Mouse (Mus musculus) limb, embryonic 15.5 days (tissue): ENCODE data around the gene Rpap3. TPM values are rescaled to one million over a fixed set of nuclear protein-coding genes. Genes with fewer than 3 reads are reported as not detected.

Experiments
- ATAC-seq: fragments of 200-750 bp; cut with Nextera tagmentation; 2 replicates; pipeline ENCODE4 v1.8.0; 2017; ENCODE audit warnings: low read depth, moderate TSS enrichment; ENCODE audit not compliant: insufficient number of reproducible peaks, low FRiP score, low TSS enrichment
- H3K27ac ChIP-seq: fragments of 300-500 bp; sonication (generic); 2 replicates; pipeline ENCODE4 v1.5.1; 2015; ENCODE audit warnings: moderate library complexity, mild to moderate bottlenecking, inconsistent platforms
- H3K27me3 ChIP-seq: fragments of 300-500 bp; sonication (generic); 2 replicates; pipeline ENCODE4 v1.6.1; 2015; ENCODE audit warnings: inconsistent platforms
- H3K36me3 ChIP-seq: fragments of 300-500 bp; sonication (generic); 2 replicates; pipeline ENCODE4 v1.6.1; 2015; ENCODE audit warnings: inconsistent platforms
- H3K4me1 ChIP-seq: fragments of 300-500 bp; sonication (generic); 2 replicates; pipeline ENCODE4 v1.6.1; 2015; ENCODE audit warnings: inconsistent platforms
- H3K4me2 ChIP-seq: fragments of 300-500 bp; sonication (generic); 2 replicates; pipeline ENCODE4 v1.6.1; 2015; ENCODE audit warnings: mild to moderate bottlenecking, inconsistent platforms
- H3K4me3 ChIP-seq: fragments of 300-500 bp; sonication (generic); 2 replicates; pipeline ENCODE4 v1.5.1; 2015; ENCODE audit warnings: mild to moderate bottlenecking, inconsistent platforms
- H3K9ac ChIP-seq: fragments of 300-500 bp; sonication (generic); 2 replicates; pipeline ENCODE4 v1.6.1; 2015; ENCODE audit warnings: inconsistent platforms
- H3K9me3 ChIP-seq: fragments of 300-500 bp; sonication (generic); 2 replicates; pipeline ENCODE4 v1.6.1; 2016; ENCODE audit warnings: inconsistent platforms
- WGBS: fragments of 180-500 bp; shearing (Covaris S2); methylation state at CpG from one replicate; pipeline ENCODE4 v1.1.7; 2015; 5-methylcytosine and 5-hydroxymethylcytosine counted together
- polyA plus RNA-seq: library from polyadenylated mRNA; unstranded; fragments of >200 nt; fragmentation: Nextera tagmentation; extraction: Ambion mirVana; gene quantifications from 2 replicates; pipeline ENCODE4 v1.2.1, GENCODE M21; 2015

Rpap3 gene
- polyA plus RNA-seq, 1 experiment from 2014 or later = 20.8 TPM

GRCm38 (mm10) chr15:97730365-97730764 lies 24.7 kb upstream of the Rpap3 start:
- Histone ChIP-seq H3K36me3 (no peaks in the 10 kb centered on the region), H3K4me3 (peak overlapping the region; percentile 8; the same call in 1 of the 2 replicates), H3K27me3 (no peaks in the 10 kb centered on the region), H3K4me2 (no peak overlapping the region), H3K27ac (no peak overlapping the region), H3K4me1 (peaks cover 6% of the 10 kb centered on the region), H3K9ac (no peak overlapping the region), H3K9me3 (no peaks in the 10 kb centered on the region)
- 37% methylated on average over 6 of the region's 6 CpGs for WGBS
- ATAC-seq = 0 out of 2 replicates have a peak, but pooled peaks have one; percentile 40

GRCm38 (mm10) chr15:97728804-97729203 lies 23.2 kb upstream of the Rpap3 start:
- 55% methylated on average over 7 of the region's 7 CpGs for WGBS

GRCm38 (mm10) chr15:97728394-97728793 lies 22.8 kb upstream of the Rpap3 start:
- no peaks in the 10 kb centered on the region for H3K36me3 ChIP-seq
- H3K9me3 ChIP-seq = no peaks in the 10 kb centered on the region
- H3K27me3 ChIP-seq = no peaks in the 10 kb centered on the region
- WGBS = 84% methylated on average over 11 of the region's 11 CpGs
- no peak overlapping the region for H3K9ac ChIP-seq
- H3K4me1 ChIP-seq = peaks cover 6% of the 10 kb centered on the region
- H3K4me3 ChIP-seq = no peak overlapping the region
- H3K27ac ChIP-seq = no peak overlapping the region
- no peak overlapping the region for H3K4me2 ChIP-seq
- no peak for ATAC-seq

More at GRCm38 (mm10) chr15:97728804-97729203, 23.2 kb upstream of the Rpap3 start:
- Histone ChIP-seq H3K9me3 (no peaks in the 10 kb centered on the region), H3K27me3 (no peaks in the 10 kb centered on the region), H3K4me2 (no peak overlapping the region), H3K4me3 (no peak overlapping the region), H3K4me1 (peaks cover 6% of the 10 kb centered on the region), H3K27ac (no peak overlapping the region), H3K36me3 (no peaks in the 10 kb centered on the region), H3K9ac (no peak overlapping the region)
- ATAC-seq = no peak

- H3K4me2 ChIP-seq = no peak overlapping the region
- no peak overlapping the region for H3K4me3 ChIP-seq
- H3K9ac ChIP-seq = no peak overlapping the region
- H3K27me3 ChIP-seq = no peaks in the 10 kb centered on the region
- no peak for ATAC-seq
- H3K36me3 ChIP-seq = no peaks in the 10 kb centered on the region
- no peak overlapping the region for H3K27ac ChIP-seq
- H3K4me1 ChIP-seq = peaks cover 6% of the 10 kb centered on the region
- no peaks in the 10 kb centered on the region for H3K9me3 ChIP-seq
- 68% methylated on average over 5 of the region's 5 CpGs for WGBS
Measured at GRCm38 (mm10) chr15:97727520-97727919, 21.9 kb upstream of the Rpap3 start.

GRCm38 (mm10) chr15:97727048-97727447 lies 21.4 kb upstream of the Rpap3 start:
- no peak for ATAC-seq
- Histone ChIP-seq H3K36me3 (no peaks in the 10 kb centered on the region), H3K4me2 (no peak overlapping the region), H3K9ac (no peak overlapping the region), H3K27me3 (no peaks in the 10 kb centered on the region), H3K27ac (no peak overlapping the region), H3K4me1 (peaks cover 6% of the 10 kb centered on the region), H3K9me3 (no peaks in the 10 kb centered on the region), H3K4me3 (no peak overlapping the region)
- WGBS = 64% methylated on average over 8 of the region's 8 CpGs

- no peak overlapping the region for H3K27ac ChIP-seq
- H3K9me3 ChIP-seq = no peaks in the 10 kb centered on the region
- no peaks in the 10 kb centered on the region for H3K27me3 ChIP-seq
- no peak overlapping the region for H3K4me3 ChIP-seq
- no peak overlapping the region for H3K9ac ChIP-seq
- no peak overlapping the region for H3K4me2 ChIP-seq
- H3K4me1 ChIP-seq = peaks cover 13% of the 10 kb centered on the region
- no peaks in the 10 kb centered on the region for H3K36me3 ChIP-seq
- 76% methylated on average over 13 of the region's 13 CpGs for WGBS
- no peak for ATAC-seq
Measured at GRCm38 (mm10) chr15:97726310-97726709, 20.7 kb upstream of the Rpap3 start.

GRCm38 (mm10) chr15:97725198-97725785 lies 19.7 kb upstream of the Rpap3 start:
- ATAC-seq = no peak
- Histone ChIP-seq H3K4me2 (no peak overlapping the region), H3K4me3 (no peak overlapping the region), H3K27me3 (no peaks in the 10 kb centered on the region), H3K27ac (no peak overlapping the region), H3K9me3 (no peaks in the 10 kb centered on the region), H3K4me1 (peaks cover 22% of the 10 kb centered on the region), H3K36me3 (no peaks in the 10 kb centered on the region), H3K9ac (no peak overlapping the region)
- 72% methylated on average over 6 of the region's 6 CpGs for WGBS

- no peaks in the 10 kb centered on the region for H3K9me3 ChIP-seq
- no peak for ATAC-seq
- H3K4me1 ChIP-seq = peaks cover 22% of the 10 kb centered on the region
- no peak overlapping the region for H3K4me2 ChIP-seq
- no peak overlapping the region for H3K4me3 ChIP-seq
- no peak overlapping the region for H3K9ac ChIP-seq
- WGBS = 77% methylated on average over 17 of the region's 17 CpGs
- no peak overlapping the region for H3K27ac ChIP-seq
- no peaks in the 10 kb centered on the region for H3K36me3 ChIP-seq
- H3K27me3 ChIP-seq = no peaks in the 10 kb centered on the region
Measured at GRCm38 (mm10) chr15:97724346-97725197, 18.9 kb upstream of the Rpap3 start.

GRCm38 (mm10) chr15:97723536-97724345 lies 18.1 kb upstream of the Rpap3 start:
- Histone ChIP-seq H3K36me3 (no peaks in the 10 kb centered on the region), H3K4me2 (no peak overlapping the region), H3K9ac (no peak overlapping the region), H3K27me3 (no peaks in the 10 kb centered on the region), H3K9me3 (no peaks in the 10 kb centered on the region), H3K4me3 (no peak overlapping the region), H3K27ac (no peak overlapping the region), H3K4me1 (peaks cover 19% of the 10 kb centered on the region)
- no peak for ATAC-seq
- WGBS = 85% methylated on average over 6 of the region's 6 CpGs

GRCm38 (mm10) chr15:97721008-97721701 lies 15.5 kb upstream of the Rpap3 start:
- ATAC-seq = no peak

GRCm38 (mm10) chr15:97720026-97720675 lies 14.5 kb upstream of the Rpap3 start:
- no peak overlapping the region for H3K9ac ChIP-seq
- H3K4me3 ChIP-seq = no peak overlapping the region
- no peak overlapping the region for H3K4me2 ChIP-seq
- peaks cover 16% of the 10 kb centered on the region for H3K4me1 ChIP-seq
- WGBS = 82% methylated on average over 12 of the region's 12 CpGs
- H3K36me3 ChIP-seq = no peaks in the 10 kb centered on the region
- no peaks in the 10 kb centered on the region for H3K27me3 ChIP-seq
- ATAC-seq = no peak
- H3K9me3 ChIP-seq = no peaks in the 10 kb centered on the region
- peak overlapping the region; percentile 59; the same call in 1 of the 2 replicates for H3K27ac ChIP-seq

More at GRCm38 (mm10) chr15:97721008-97721701, 15.5 kb upstream of the Rpap3 start:
- peak overlapping the region; percentile 61 for H3K27ac ChIP-seq
- H3K27me3 ChIP-seq = no peaks in the 10 kb centered on the region
- no peak overlapping the region for H3K4me3 ChIP-seq
- no peaks in the 10 kb centered on the region for H3K9me3 ChIP-seq
- WGBS = 26% methylated on average over 15 of the region's 15 CpGs
- no peak overlapping the region for H3K9ac ChIP-seq
- H3K4me2 ChIP-seq = no peak overlapping the region
- no peaks in the 10 kb centered on the region for H3K36me3 ChIP-seq
- H3K4me1 ChIP-seq = peaks cover 16% of the 10 kb centered on the region
